Mouse (Mus musculus) T-helper 1 cell (primary cell): ENCODE results near the gene Gsto1.

Experiments used
- in situ Hi-C: fragments of 300-600 bp; cut with MboI, MseI; formaldehyde crosslinking; loops from one replicate; pipeline ENCODE4 v1.15.1; 2025; ENCODE audit warnings: high pct_unique_total_duplicates

Gsto1 gene

GRCm38 (mm10) chr19:47857957-47858942, 3.5 kb downstream of the Gsto1 start:
- in situ Hi-C loops = no loop called here

- in situ Hi-C loops = no loop called here
These were observed 4.4 kb downstream of the Gsto1 start for GRCm38 (mm10) chr19:47859180-47859579.

GRCm38 (mm10) chr19:47862581-47862980, 7.8 kb downstream of the Gsto1 start:
- in situ Hi-C loops = no loop called here

- in situ Hi-C loops = no loop called here
These were observed 9.3 kb downstream of the Gsto1 start for GRCm38 (mm10) chr19:47864051-47864450.

- in situ Hi-C loops = no loop called here
These were observed 10.0 kb downstream of the Gsto1 start for GRCm38 (mm10) chr19:47864721-47865120.

GRCm38 (mm10) chr19:47865353-47865947, 10.7 kb downstream of the Gsto1 start, which contains the start of gene Gsto2:
Gsto2 (plus strand) TSS chr19:47865534.
- in situ Hi-C loops = no loop called here

GRCm38 (mm10) chr19:47867628-47868175, 12.9 kb downstream of the Gsto1 start:
- in situ Hi-C loops = no loop called here

- in situ Hi-C loops = no loop called here
These were observed 14.2 kb downstream of the Gsto1 start for GRCm38 (mm10) chr19:47868951-47869350.

GRCm38 (mm10) chr19:47869516-47869915, 14.7 kb downstream of the Gsto1 start:
- in situ Hi-C loops = no loop called here

GRCm38 (mm10) chr19:47870102-47870666, 15.4 kb downstream of the Gsto1 start:
- in situ Hi-C loops = no loop called here

- in situ Hi-C loops = no loop called here
These were observed 16.7 kb downstream of the Gsto1 start for GRCm38 (mm10) chr19:47871515-47871914.

- in situ Hi-C loops = no loop called here
These were observed 21.5 kb downstream of the Gsto1 start for GRCm38 (mm10) chr19:47876252-47876651.

- in situ Hi-C loops = loop anchor here (5.0 kb wide), 1 partner anchor 51 kb away; no protein-coding TSS in a partner anchor
These were observed 26.8 kb downstream of the Gsto1 start for GRCm38 (mm10) chr19:47881538-47881937.

- in situ Hi-C loops = loop anchor here (5.0 kb wide), 1 partner anchor 50 kb away; no protein-coding TSS in a partner anchor
These were observed 27.5 kb downstream of the Gsto1 start for GRCm38 (mm10) chr19:47882151-47882881.

- in situ Hi-C loops = loop anchor here (5.0 kb wide), 1 partner anchor 49 kb away; no protein-coding TSS in a partner anchor
These were observed 28.1 kb downstream of the Gsto1 start for GRCm38 (mm10) chr19:47882882-47883254.

- in situ Hi-C loops = loop anchor here (5.0 kb wide), 1 partner anchor 48 kb away; no protein-coding TSS in a partner anchor
These were observed 29.7 kb downstream of the Gsto1 start for GRCm38 (mm10) chr19:47884296-47885085.

GRCm38 (mm10) chr19:47885191-47885743, 30.5 kb downstream of the Gsto1 start:
- in situ Hi-C loops = no loop called here

- in situ Hi-C loops = no loop called here
These were observed 31.1 kb downstream of the Gsto1 start for GRCm38 (mm10) chr19:47885886-47886285.

- in situ Hi-C loops = no loop called here
These were observed 31.8 kb downstream of the Gsto1 start for GRCm38 (mm10) chr19:47886617-47887016.

- in situ Hi-C loops = no loop called here
These were observed 32.6 kb downstream of the Gsto1 start for GRCm38 (mm10) chr19:47887417-47887816.
